Mouse (Mus musculus) CH12.LX (cell line): ENCODE measurements around the gene Fgfr2.

Experiments
- CTCF ChIP-seq, 2 experiments: IDR thresholded peaks in 1 of 2; conservative IDR thresholded peaks in 1 of 2; 2 replicates each; pipeline ENCODE4 v1.5.1; 2011 to 2012; ENCODE audit warnings: low read depth in 2 of 2, low read length in 2 of 2, improper control_type of control experiment in 1 of 2, inconsistent platforms in 1 of 2, mild to moderate bottlenecking in 1 of 2, moderate library complexity in 1 of 2
- NRF1 ChIP-seq: IDR thresholded peaks from 2 replicates; pipeline ENCODE4 v1.6.1; 2014; ENCODE audit warnings: low read depth, mild to moderate bottlenecking, inconsistent platforms, low read length, improper control_type of control experiment, moderate library complexity
- ZC3H11A ChIP-seq: IDR thresholded peaks from 2 replicates; pipeline ENCODE4 v1.6.1; 2012; ENCODE audit warnings: low read depth, mild to moderate bottlenecking, inconsistent platforms, low read length, improper control_type of control experiment

DNA sequence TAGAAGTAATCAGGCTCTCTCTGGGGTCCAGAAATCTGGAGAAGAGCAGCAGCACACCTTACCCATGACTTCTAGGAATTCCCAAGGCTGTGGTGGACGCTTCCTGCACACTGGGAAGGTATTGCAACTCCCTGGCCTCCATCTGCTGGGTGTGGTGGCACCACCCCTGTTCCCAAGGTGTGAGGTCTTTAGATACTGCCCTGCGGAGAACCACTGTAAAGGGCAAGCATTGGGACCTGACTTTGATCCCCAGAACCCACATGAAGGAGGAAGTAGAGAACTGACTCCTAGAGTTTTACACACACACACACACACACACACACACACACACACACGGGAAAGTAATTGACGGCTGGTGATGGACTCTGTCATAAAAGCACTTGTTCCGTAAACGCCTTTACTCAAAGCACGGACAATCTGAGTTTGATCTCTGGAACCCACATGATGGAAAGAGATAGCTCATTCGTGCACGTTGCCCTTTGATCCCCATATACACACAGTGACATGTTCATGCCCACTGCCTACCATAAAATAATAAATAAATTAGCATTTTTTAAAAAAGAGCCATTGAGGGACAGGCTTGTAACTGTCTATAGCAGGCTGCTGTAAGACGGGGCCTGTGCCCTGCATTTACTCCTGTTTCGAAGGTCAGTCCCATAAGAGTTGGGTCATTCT, 478.4 kb downstream of the Fgfr2 start:
- TF ChIP-seq NRF1: no peak
- no peak for TF ChIP-seq ZC3H11A
- TF ChIP-seq CTCF (conservative IDR thresholded peaks at IDR 0.05 in 1 of 2, IDR thresholded peaks at IDR 0.05 in 1 of 2; ENCODE audit: low read depth in 2 of 2, low read length in 2 of 2): no peak
